Mouse (Mus musculus) erythroblast, embryonic 14.5 days (primary cell): ENCODE results near the gene Rin3.

Experiments used
- GATA1 ChIP-seq: IDR thresholded peaks from 2 replicates; pipeline ENCODE4 v1.6.1; 2012; ENCODE audit warnings: low read length, inconsistent platforms, mixed read lengths
- TAL1 ChIP-seq: IDR thresholded peaks from 3 replicates; pipeline ENCODE4 v1.6.1; 2012; ENCODE audit warnings: low read length, inconsistent platforms, mixed read lengths

DNA sequence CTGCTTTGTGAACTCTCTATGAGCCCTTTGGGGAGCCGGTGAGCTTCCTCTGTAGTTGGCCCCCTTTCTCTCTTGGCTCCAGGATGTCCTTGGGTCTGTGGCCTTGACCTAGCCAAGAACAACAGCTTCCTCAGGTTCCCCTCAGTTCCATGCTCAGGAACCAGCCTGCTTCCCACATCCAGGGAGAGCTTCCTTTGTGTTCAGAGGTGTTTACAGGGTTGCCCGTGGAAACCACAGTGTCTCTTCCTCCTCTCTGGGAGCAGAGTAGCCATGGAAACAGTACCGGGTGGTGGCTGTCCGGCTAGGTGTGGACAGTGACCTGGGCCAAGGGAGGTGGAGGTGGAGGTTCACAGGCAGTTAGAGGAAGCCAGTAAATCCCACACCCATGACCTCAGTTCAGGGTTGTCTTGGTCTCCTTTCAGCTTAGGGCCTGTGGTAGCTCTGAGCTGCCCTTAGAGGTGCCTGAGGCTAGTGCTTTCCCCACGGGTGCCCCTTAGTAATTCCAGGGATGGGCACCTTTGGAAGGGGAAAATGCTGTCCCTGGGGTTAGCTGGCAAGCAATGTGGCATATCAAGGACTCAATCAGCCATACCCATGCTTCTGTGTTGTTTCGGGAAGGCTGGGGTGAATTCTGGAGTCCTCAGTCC lies 40.6 kb upstream of the Rin3 start:
- no peak for TF ChIP-seq TAL1
- TF ChIP-seq GATA1, result no peak
